Mouse (Mus musculus) gastrocnemius, postnatal 36 days (tissue): ENCODE results near the gene Zfhx3. TPM values are rescaled to one million over a fixed set of nuclear protein-coding genes. Genes with fewer than 3 reads are reported as not detected.

Experiments used
- DNase-seq, 2 experiments: peaks; one replicate each; pipeline ENCODE4 v3.0.0; 2022
- intact Hi-C: fragments of 180-260 bp; cut with DNase I; formaldehyde crosslinking; loops from one replicate; pipeline ENCODE4 v1.15.1; 2025
- total RNA-seq, 2 experiments: library from RNA; stranded (reverse); gene quantifications; 2 replicates each; pipeline ENCODE4 v1.2.3; 2021

Gene Zfhx3
- total RNA-seq, 2 experiments from 2014 or later = 12.7 to 13.4 TPM

GRCm38 (mm10) chr8:108580364-108580763, 637.9 kb downstream of the Zfhx3 start:
- intact Hi-C loops = no loop called here
- DNase-seq = no peak

- no peak for DNase-seq
- intact Hi-C loops = no loop called here
Measured at GRCm38 (mm10) chr8:108581557-108581956, 639.1 kb downstream of the Zfhx3 start.

- intact Hi-C loops = no loop called here
- no peak for DNase-seq
Measured at GRCm38 (mm10) chr8:108582251-108582650, 639.8 kb downstream of the Zfhx3 start.

GRCm38 (mm10) chr8:108583261-108583660, 640.8 kb downstream of the Zfhx3 start:
- intact Hi-C loops = no loop called here
- DNase-seq = no peak

GRCm38 (mm10) chr8:108583867-108584661, 641.6 kb downstream of the Zfhx3 start:
- no peak for DNase-seq
- intact Hi-C loops = no loop called here

GRCm38 (mm10) chr8:108584662-108584978, 642.2 kb downstream of the Zfhx3 start:
- no peak for DNase-seq
- intact Hi-C loops = no loop called here

- intact Hi-C loops = no loop called here
- DNase-seq = no peak
Measured at GRCm38 (mm10) chr8:108591037-108591436, 648.6 kb downstream of the Zfhx3 start.

GRCm38 (mm10) chr8:108592028-108592724, 649.7 kb downstream of the Zfhx3 start:
- no peak for DNase-seq
- intact Hi-C loops = no loop called here

- intact Hi-C loops = no loop called here
- no peak for DNase-seq
Measured at GRCm38 (mm10) chr8:108592990-108593589, 650.6 kb downstream of the Zfhx3 start.

- DNase-seq = no peak
- intact Hi-C loops = no loop called here
Measured at GRCm38 (mm10) chr8:108593891-108594290, 651.4 kb downstream of the Zfhx3 start.

GRCm38 (mm10) chr8:108594361-108595060, 652.1 kb downstream of the Zfhx3 start:
- DNase-seq = no peak
- intact Hi-C loops = no loop called here

GRCm38 (mm10) chr8:108595061-108595419, 652.6 kb downstream of the Zfhx3 start:
- no peak for DNase-seq
- intact Hi-C loops = no loop called here

GRCm38 (mm10) chr8:108595721-108596495, 653.5 kb downstream of the Zfhx3 start:
- intact Hi-C loops = no loop called here
- DNase-seq = no peak

GRCm38 (mm10) chr8:108599003-108599402, 656.6 kb downstream of the Zfhx3 start:
- intact Hi-C loops = no loop called here

GRCm38 (mm10) chr8:108599558-108599957, 657.1 kb downstream of the Zfhx3 start:
- no peak for DNase-seq
- intact Hi-C loops = no loop called here

More at GRCm38 (mm10) chr8:108599003-108599402, 656.6 kb downstream of the Zfhx3 start:
- DNase-seq = no peak

GRCm38 (mm10) chr8:108608678-108609077, 666.2 kb downstream of the Zfhx3 start:
- no peak for DNase-seq
- intact Hi-C loops = no loop called here

- intact Hi-C loops = no loop called here
- no peak for DNase-seq
Measured at GRCm38 (mm10) chr8:108609114-108609513, 666.7 kb downstream of the Zfhx3 start.

GRCm38 (mm10) chr8:108611141-108611674, 668.8 kb downstream of the Zfhx3 start:
- intact Hi-C loops = no loop called here
- DNase-seq = no peak

- no peak for DNase-seq
Measured at GRCm38 (mm10) chr8:108611792-108612413, 669.5 kb downstream of the Zfhx3 start.

GRCm38 (mm10) chr8:108612815-108613214, 670.4 kb downstream of the Zfhx3 start:
- intact Hi-C loops = no loop called here
- DNase-seq = no peak

More at GRCm38 (mm10) chr8:108611792-108612413, 669.5 kb downstream of the Zfhx3 start:
- intact Hi-C loops = no loop called here
